Mouse (Mus musculus) myocyte (in vitro differentiated cells): Measurements from ENCODE around the gene Fgr. TPM values are rescaled to one million over a fixed set of nuclear protein-coding genes. Genes with fewer than 3 reads are reported as not detected.
"Not testable (repeated sequence)": the region's sequence is repeated elsewhere in the genome, so short reads cannot be mapped to it uniquely, and the experiment has no call there.

ENCODE experiments used
- H3K27me3 ChIP-seq: one replicate; pipeline ENCODE4 v1.6.1; 2011; ENCODE audit not compliant: control insufficient read depth, insufficient read depth, insufficient read length
- H3K36me3 ChIP-seq: one replicate; pipeline ENCODE4 v1.6.1; 2011; ENCODE audit not compliant: control insufficient read depth, insufficient read depth
- H3K4me2 ChIP-seq: one replicate; pipeline ENCODE4 v1.6.1; 2011; ENCODE audit warnings: low read depth, control low read depth
- H3K4me3 ChIP-seq: one replicate; pipeline ENCODE4 v1.5.1; 2011; ENCODE audit warnings: mild to moderate bottlenecking, control low read depth, moderate library complexity
- H3K79me2 ChIP-seq: one replicate; pipeline ENCODE4 v1.6.1; 2011; ENCODE audit not compliant: control insufficient read depth, insufficient read depth
- H3ac ChIP-seq: one replicate; pipeline ENCODE4 v1.6.1; 2011; ENCODE audit not compliant: control insufficient read depth, insufficient read length
- CEBPB ChIP-seq: IDR thresholded peaks from 2 replicates; pipeline ENCODE4 v1.6.1; 2011; ENCODE audit warnings: mild to moderate bottlenecking, moderate library complexity; ENCODE audit not compliant: poor library complexity, insufficient read depth, severe bottlenecking
- E2F4 ChIP-seq: IDR thresholded peaks from one replicate; pipeline ENCODE4 v1.6.1; 2011; ENCODE audit warnings: mild to moderate bottlenecking, control low read depth, moderate library complexity; ENCODE audit not compliant: insufficient read depth
- MAX ChIP-seq: IDR thresholded peaks from one replicate; pipeline ENCODE4 v1.6.1; 2011; ENCODE audit warnings: low read depth, mild to moderate bottlenecking, control low read depth
- MYOD1 ChIP-seq, 3 experiments: IDR thresholded peaks; one replicate each; pipeline ENCODE4 v1.6.1; 2011; ENCODE audit warnings: control low read depth in 2 of 3, low read depth in 2 of 3, mild to moderate bottlenecking in 2 of 3, moderate library complexity in 1 of 3; ENCODE audit not compliant: insufficient read length in 2 of 3, control insufficient read depth in 1 of 3
- MYOG ChIP-seq, 3 experiments: IDR thresholded peaks; one replicate each; pipeline ENCODE4 v1.6.1; 2011; ENCODE audit warnings: control low read depth in 2 of 3, low read depth in 2 of 3, mild to moderate bottlenecking in 2 of 3; ENCODE audit not compliant: insufficient read length in 2 of 3, control insufficient read depth in 1 of 3, insufficient read depth in 1 of 3
- POLR2A ChIP-seq: IDR thresholded peaks from one replicate; pipeline ENCODE4 v1.6.1; 2011; ENCODE audit warnings: low read depth, mild to moderate bottlenecking, control low read depth, moderate library complexity; ENCODE audit not compliant: insufficient read length
- POLR2AphosphoS2 ChIP-seq: IDR thresholded peaks from one replicate; pipeline ENCODE4 v1.6.1; 2011; ENCODE audit warnings: low read depth, control low read depth; ENCODE audit not compliant: insufficient read length
- REST ChIP-seq: IDR thresholded peaks from one replicate; pipeline ENCODE4 v1.6.1; 2011; ENCODE audit warnings: mild to moderate bottlenecking, control low read depth, moderate library complexity; ENCODE audit not compliant: insufficient read depth, insufficient read length
- SRF ChIP-seq: IDR thresholded peaks from one replicate; pipeline ENCODE4 v1.6.1; 2011; ENCODE audit warnings: low read depth; ENCODE audit not compliant: control insufficient read depth, insufficient read length
- TCF12 ChIP-seq: IDR thresholded peaks from one replicate; pipeline ENCODE4 v1.6.1; 2011; ENCODE audit warnings: mild to moderate bottlenecking, control low read depth; ENCODE audit not compliant: poor library complexity, insufficient read depth, severe bottlenecking
- TCF3 ChIP-seq: IDR thresholded peaks from one replicate; pipeline ENCODE4 v1.6.1; 2011; ENCODE audit warnings: low read depth, control low read depth; ENCODE audit not compliant: insufficient read length
- USF1 ChIP-seq: IDR thresholded peaks from one replicate; pipeline ENCODE4 v1.6.1; 2011; ENCODE audit warnings: low read depth, mild to moderate bottlenecking, control low read depth, moderate library complexity
- polyA plus RNA-seq: library from polyadenylated mRNA; unstranded; fragments of >200 nt; fragmentation: generic; extraction: Trizol; gene quantifications from one replicate; pipeline ENCODE4 v1.2.1, GENCODE M21; 2012; ENCODE audit warnings: missing spikeins

The Fgr gene
- not detected for polyA plus RNA-seq

DNA sequence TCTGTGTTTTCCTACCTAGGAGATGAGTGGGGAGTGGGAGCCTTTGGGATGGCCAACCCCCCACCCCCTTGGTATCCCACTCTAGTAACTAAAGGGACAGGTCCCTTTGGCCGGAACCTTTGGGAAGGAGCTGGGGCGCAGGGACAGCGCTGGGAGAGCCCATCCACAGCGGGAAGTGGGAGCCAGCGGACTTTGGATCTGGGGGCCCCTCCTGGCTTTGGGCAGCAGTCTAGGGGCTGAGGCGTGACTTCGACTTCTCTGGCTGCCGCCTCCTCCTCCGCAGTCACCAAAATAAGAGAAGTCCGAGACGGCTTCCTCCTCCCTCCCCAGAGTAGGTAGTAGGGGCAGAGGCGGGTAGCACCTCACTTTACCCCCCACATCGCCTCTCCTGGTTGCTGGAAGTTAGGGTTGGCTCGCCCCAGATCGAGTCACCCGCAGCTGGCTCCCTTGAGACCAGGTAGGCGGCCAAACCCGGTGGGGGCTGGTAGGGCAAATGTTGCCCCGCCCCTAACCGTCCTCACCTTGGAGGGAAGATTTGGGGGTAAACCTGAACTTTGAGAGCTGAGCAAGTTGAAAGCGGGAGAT is at the start of gene Fgr:
TSS of gene Fgr (plus strand) at position 282 of the 585 bp plus-strand sequence.
- Histone ChIP-seq H3K4me3 (no peak within 1 kb of the TSS), H3K27me3 (peaks cover 40% of the 10 kb centered on the region), H3K36me3 (no peaks in the 10 kb centered on the region), H3K4me2 (no peak within 1 kb of the TSS), H3K79me2 (no peaks in the 10 kb centered on the region), H3ac (no peak within 1 kb of the TSS)
- TF ChIP-seq MAX (no peak), SRF (no peak), MYOD1 (IDR thresholded peaks at IDR 0.05; ENCODE audit: control insufficient read depth in 1 of 3, insufficient read length in 2 of 3, low read depth in 2 of 3) (no peak), USF1 (no peak), E2F4 (no peak), POLR2AphosphoS2 (no peak), REST (no peak), TCF3 (no peak), MYOG (IDR thresholded peaks at IDR 0.05; ENCODE audit: control insufficient read depth in 1 of 3, insufficient read depth in 1 of 3, insufficient read length in 2 of 3, low read depth in 2 of 3) (no peak), CEBPB (no peak), POLR2A (no peak), TCF12 (no peak)

DNA sequence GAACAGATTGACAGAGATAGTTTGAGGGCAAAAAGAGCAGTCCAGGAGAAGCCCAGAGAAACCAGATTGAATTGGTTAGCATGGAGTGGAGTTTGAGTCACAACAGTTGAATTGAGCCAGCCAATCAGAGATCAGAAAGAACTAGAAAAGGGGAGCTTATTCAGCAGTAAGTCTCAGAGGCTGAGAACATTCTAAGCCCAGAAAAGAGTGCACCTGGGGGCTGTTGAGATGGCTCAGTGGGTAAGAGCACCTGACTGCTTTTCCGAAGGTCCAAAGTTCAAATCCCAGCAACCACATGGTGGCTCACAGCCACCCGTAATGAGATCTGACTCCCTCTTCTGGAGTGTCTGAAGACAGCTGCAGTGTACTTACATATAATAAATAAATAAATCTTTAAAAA is 47.4 kb upstream of the Fgr start:
- not testable (repeated sequence) for H3K4me2 ChIP-seq, H3K79me2 ChIP-seq, H3ac ChIP-seq, H3K27me3 ChIP-seq, H3K4me3 ChIP-seq, H3K36me3 ChIP-seq

DNA sequence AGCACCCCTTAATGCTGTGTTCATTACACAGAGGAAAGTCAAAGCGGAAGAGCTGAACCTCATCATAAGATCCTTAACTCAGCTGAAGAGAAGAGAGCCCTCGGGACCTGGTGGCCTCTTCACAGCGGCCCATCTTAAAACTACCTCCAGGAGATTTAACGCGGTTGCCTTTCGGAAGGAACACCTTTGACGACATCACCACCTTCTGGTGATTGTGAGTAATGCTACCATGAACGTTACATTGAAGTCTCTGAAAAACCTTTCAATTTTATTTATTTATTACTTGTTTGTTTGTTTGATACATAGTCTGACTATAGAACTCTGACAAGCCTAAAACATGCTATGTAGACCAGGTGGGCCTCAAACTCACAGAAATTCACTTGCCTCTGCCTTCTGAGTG is 43.1 kb upstream of the Fgr start:
- H3ac ChIP-seq = no peak overlapping the region
- H3K4me2 ChIP-seq = no peak overlapping the region
- H3K36me3 ChIP-seq = no peaks in the 10 kb centered on the region
- TF ChIP-seq CEBPB = no peak
- no peak for TF ChIP-seq REST
- H3K4me3 ChIP-seq = no peak overlapping the region
- H3K27me3 ChIP-seq = peaks cover 16% of the 10 kb centered on the region
- no peaks in the 10 kb centered on the region for H3K79me2 ChIP-seq

DNA sequence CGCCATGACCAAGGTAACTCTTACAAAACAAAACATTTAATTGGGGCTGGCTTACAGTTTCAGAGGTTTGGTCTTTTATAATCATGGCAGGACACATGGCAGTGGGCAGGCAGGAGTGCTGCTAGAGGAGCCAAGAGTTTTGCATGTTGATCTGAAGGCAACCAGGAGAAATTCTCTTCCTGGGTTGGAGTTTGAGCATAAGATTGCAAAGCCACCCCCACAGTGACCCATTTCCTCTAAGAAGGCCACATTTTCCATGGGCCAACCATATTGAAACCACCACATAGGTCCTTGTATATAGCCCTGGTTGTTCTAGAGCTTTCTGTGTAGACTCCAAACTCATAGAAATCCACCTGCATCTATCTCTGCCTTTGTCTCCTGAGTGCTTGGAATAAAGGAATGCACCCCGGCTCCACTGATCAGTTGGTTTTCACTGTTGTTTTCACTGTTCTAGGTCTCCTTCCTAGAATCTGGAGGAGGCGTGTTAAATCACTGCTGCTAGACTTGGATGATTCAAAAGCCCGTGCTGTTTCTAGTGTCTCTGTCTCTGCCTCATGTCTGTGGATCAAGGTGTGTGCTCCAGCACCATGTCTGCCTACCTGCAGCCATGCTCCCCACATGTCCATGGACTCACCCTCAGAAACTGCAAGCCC is 41.0 kb upstream of the Fgr start:
- no peaks in the 10 kb centered on the region for H3K36me3 ChIP-seq
- TF ChIP-seq REST (no peak), MYOG (IDR thresholded peaks at IDR 0.05; ENCODE audit: control insufficient read depth in 1 of 3, insufficient read depth in 1 of 3, insufficient read length in 2 of 3, low read depth in 2 of 3) (no peak), SRF (no peak), MYOD1 (IDR thresholded peaks at IDR 0.05; ENCODE audit: control insufficient read depth in 1 of 3, insufficient read length in 2 of 3, low read depth in 2 of 3) (no peak), TCF3 (no peak), E2F4 (no peak), POLR2AphosphoS2 (no peak), TCF12 (no peak), POLR2A (no peak), CEBPB (no peak), MAX (no peak), USF1 (no peak)
- H3K79me2 ChIP-seq = no peaks in the 10 kb centered on the region
- no peak overlapping the region for H3K4me3 ChIP-seq
- H3K27me3 ChIP-seq = peaks cover 13% of the 10 kb centered on the region
- H3ac ChIP-seq = no peak overlapping the region
- H3K4me2 ChIP-seq = no peak overlapping the region

DNA sequence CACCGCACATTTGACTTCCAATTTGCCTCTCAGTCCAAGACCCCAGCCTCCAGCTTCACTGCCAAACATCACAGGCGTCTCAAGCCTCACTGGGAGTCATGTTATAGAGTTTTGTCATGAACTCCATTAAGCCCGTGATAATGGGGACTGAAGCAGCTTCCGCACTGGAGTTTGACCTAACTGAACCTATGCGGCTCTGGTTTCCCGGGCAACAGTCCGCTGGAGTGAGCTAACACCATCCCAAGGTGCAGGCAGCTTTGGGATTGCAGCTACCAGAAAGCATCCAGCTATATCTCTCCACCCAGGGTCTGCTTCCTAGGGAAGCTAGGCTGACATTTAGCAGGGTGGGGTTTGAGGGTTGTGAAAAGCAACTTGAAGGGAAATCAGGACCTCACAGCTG is 39.3 kb upstream of the Fgr start:
- Histone ChIP-seq H3ac (no peak overlapping the region), H3K36me3 (no peaks in the 10 kb centered on the region), H3K27me3 (peaks cover 9% of the 10 kb centered on the region), H3K79me2 (no peaks in the 10 kb centered on the region), H3K4me3 (no peak overlapping the region), H3K4me2 (no peak overlapping the region)
- TF ChIP-seq MYOG (IDR thresholded peaks at IDR 0.05; ENCODE audit: control insufficient read depth in 1 of 3, insufficient read depth in 1 of 3, insufficient read length in 2 of 3, low read depth in 2 of 3) (no peak), TCF3 (no peak), POLR2AphosphoS2 (no peak), MAX (no peak)
